19 mouse cellular contexts compared by ENCODE assay signal in the genomic region with DNA sequence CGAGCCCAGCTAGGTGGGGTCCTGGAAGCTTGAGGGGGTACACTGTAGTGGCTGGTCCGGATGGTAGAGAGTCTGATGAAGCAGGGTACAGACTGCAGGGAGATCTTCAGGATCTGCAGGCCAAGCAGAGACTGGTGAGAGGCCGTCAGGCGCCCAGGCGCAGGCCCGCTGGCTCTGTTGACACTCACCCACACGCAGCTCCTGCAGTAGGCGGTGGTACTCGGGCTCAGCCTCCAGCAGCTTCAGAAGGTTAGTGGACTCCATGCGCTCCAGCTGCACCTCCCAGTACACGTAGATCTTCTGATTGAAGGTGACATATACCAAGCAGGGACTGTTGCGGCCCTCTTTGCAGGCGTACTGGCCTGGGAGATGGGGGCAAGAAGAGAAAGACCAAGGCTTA. TPM values are rescaled to one million over a fixed set of nuclear protein-coding genes. Genes with fewer than 3 reads are reported as not detected.
DNase-seq lines count a peak whose midpoint lies in the region; ATAC-seq lines count a peak whose summit lies in the region.
"Had no signal": no experiment of that assay in that cellular context is flagged by ENCODE, and none has a peak within 500 bp of the region (broad histone marks: within the 10 kb centered on the region; RNA-seq: fewer than 3 reads in every experiment).

No protein-coding gene starts in this region.

- H3K36me3 ChIP-seq in liver, embryonic 16.5 days (ENCODE audit: control insufficient read depth, insufficient read depth) = peaks cover 13% of the 10 kb centered on the region
- H3K36me3 ChIP-seq in liver, embryonic 12.5 days = peaks cover 83% of the 10 kb centered on the region

- H3K27ac ChIP-seq in liver, embryonic 16.5 days (ENCODE audit: low read length) = no peak overlapping the region
- H3K27ac ChIP-seq in liver, embryonic 12.5 days = no peak overlapping the region
- H3K27ac ChIP-seq: embryonic facial prominence, embryonic 10.5 days; forebrain, embryonic 15.5 days; heart, adult 2 months; heart, embryonic 15.5 days; hindbrain, embryonic 14.5 days had no signal

- no peak for DNase-seq in frontal cortex, postnatal 14 days (ENCODE audit: low spot score in 2 of 2)
- DNase-seq in right cerebral cortex, adult 18-20 months = peak; percentile 51
- DNase-seq in right cerebral cortex, postnatal 4 days = no peak
- DNase-seq in urinary bladder, postnatal 25 days (ENCODE audit: low spot score) = no peak
- DNase-seq: adrenal gland, postnatal 25 days; gastrocnemius, postnatal 14 days had no signal

- H3K27me3 ChIP-seq in liver, embryonic 16.5 days (ENCODE audit: control insufficient read depth, insufficient read depth, low read depth, low read length) = no peaks in the 10 kb centered on the region
- H3K27me3 ChIP-seq in liver, embryonic 12.5 days (replicated peaks) = no peaks in the 10 kb centered on the region
- H3K27me3 ChIP-seq: forebrain, embryonic 15.5 days; heart, embryonic 15.5 days had no signal

- no peaks in the 10 kb centered on the region for H3K9me3 ChIP-seq in liver, embryonic 16.5 days (replicated peaks; ENCODE audit: control insufficient read depth, low read length)
- no peaks in the 10 kb centered on the region for H3K9me3 ChIP-seq in liver, embryonic 12.5 days (replicated peaks)
- H3K9me3 ChIP-seq: embryonic facial prominence, embryonic 10.5 days; forebrain, embryonic 15.5 days; heart, embryonic 15.5 days had no signal

- WGBS in liver, embryonic 16.5 days (ENCODE audit: insufficient replicate concordance) = 86% methylated on average over 13 of the region's 13 CpGs
- 86% methylated on average over 13 of the region's 13 CpGs for WGBS in liver, embryonic 12.5 days (ENCODE audit: insufficient replicate concordance)

- H3K4me1 ChIP-seq in liver, embryonic 16.5 days (ENCODE audit: control insufficient read depth, low read depth, low read length) = no peaks in the 10 kb centered on the region
- H3K4me1 ChIP-seq in liver, embryonic 12.5 days = no peaks in the 10 kb centered on the region
- H3K4me1 ChIP-seq: embryonic facial prominence, embryonic 10.5 days; forebrain, embryonic 15.5 days; heart, embryonic 15.5 days had no signal

- peak; percentile 77 for ATAC-seq in frontal cortex, adult (ENCODE audit: low TSS enrichment)
- ATAC-seq in liver, embryonic 16.5 days (ENCODE audit: low read depth) = 0 out of 2 replicates have a peak, but pooled peaks have one; percentile 10
- no peak for ATAC-seq in liver, embryonic 12.5 days

- no peak overlapping the region for H3K4me3 ChIP-seq in liver, embryonic 16.5 days (ENCODE audit: low read depth, low read length)
- no peak overlapping the region for H3K4me3 ChIP-seq in liver, embryonic 12.5 days
- H3K4me3 ChIP-seq: embryonic facial prominence, embryonic 10.5 days; forebrain, embryonic 15.5 days; heart, adult 2 months; heart, embryonic 15.5 days had no signal

- no peak overlapping the region for H3K4me2 ChIP-seq in liver, embryonic 16.5 days (ENCODE audit: low read depth, low read length)
- no peak overlapping the region for H3K4me2 ChIP-seq in liver, embryonic 12.5 days
- H3K4me2 ChIP-seq: forebrain, embryonic 15.5 days; heart, embryonic 11.5 days; heart, embryonic 15.5 days; hindbrain, embryonic 14.5 days had no signal

- H3K9ac ChIP-seq in liver, embryonic 16.5 days (ENCODE audit: low read depth, low read length) = no peak overlapping the region
- H3K9ac ChIP-seq in liver, embryonic 12.5 days = no peak overlapping the region
- H3K9ac ChIP-seq: forebrain, embryonic 15.5 days; heart, embryonic 15.5 days; hindbrain, embryonic 14.5 days had no signal

RNA-seq across cellular contexts. Expression of gene Nrip2, which starts 11.2 kb away (rescaled TPM):
- polyA plus RNA-seq in liver, embryonic 16.5 days (2015; fragmentation: Nextera tagmentation; extraction: Ambion mirVana) = 4.1 and 4.7 TPM in 2 replicates
- polyA plus RNA-seq in liver, embryonic 12.5 days (2016; fragmentation: Nextera tagmentation; extraction: Ambion mirVana) = 1.3 and 1.6 TPM in 2 replicates

RNA-seq across cellular contexts. Expression of gene Itfg2, which starts 14.4 kb away (rescaled TPM):
- 10.5 and 11.9 TPM in 2 replicates for polyA plus RNA-seq in liver, embryonic 16.5 days (2015; fragmentation: Nextera tagmentation; extraction: Ambion mirVana)
- 18.5 and 20.3 TPM in 2 replicates for polyA plus RNA-seq in liver, embryonic 12.5 days (2016; fragmentation: Nextera tagmentation; extraction: Ambion mirVana)

RNA-seq across cellular contexts. Expression of gene Fkbp4, which starts 28.2 kb away (rescaled TPM):
- 156 and 174 TPM in 2 replicates for polyA plus RNA-seq in liver, embryonic 16.5 days (2015; fragmentation: Nextera tagmentation; extraction: Ambion mirVana)
- polyA plus RNA-seq in liver, embryonic 12.5 days (2016; fragmentation: Nextera tagmentation; extraction: Ambion mirVana) = 332 and 346 TPM in 2 replicates

RNA-seq across cellular contexts. Expression of gene Gm44596, which starts 35.0 kb away (rescaled TPM):
- not detected in 2 replicates for polyA plus RNA-seq in liver, embryonic 16.5 days (2015; fragmentation: Nextera tagmentation; extraction: Ambion mirVana)
- polyA plus RNA-seq in liver, embryonic 12.5 days (2016; fragmentation: Nextera tagmentation; extraction: Ambion mirVana) = not detected in 2 replicates
- polyA plus RNA-seq: adrenal gland, adult 2 months; embryonic facial prominence, embryonic 10.5 days; embryonic facial prominence, embryonic 14.5 days; forebrain, embryonic 15.5 days; frontal cortex, adult 2 months; gonadal fat pad, adult 2 months; heart, adult 2 months; heart, embryonic 11.5 days; heart, embryonic 15.5 days; hindbrain, embryonic 14.5 days had no signal

RNA-seq across cellular contexts. Expression of gene Tex52, which starts 35.0 kb away (rescaled TPM):
- not detected in 2 replicates for polyA plus RNA-seq in liver, embryonic 16.5 days (2015; fragmentation: Nextera tagmentation; extraction: Ambion mirVana)
- polyA plus RNA-seq in liver, embryonic 12.5 days (2016; fragmentation: Nextera tagmentation; extraction: Ambion mirVana) = not detected in 2 replicates
- polyA plus RNA-seq: adrenal gland, adult 2 months had no signal
